17 mouse cellular contexts compared by ENCODE assay signal in genomic region chr9:18431687-18432086, GRCm38 (mm10). TPM values are rescaled to one million over a fixed set of nuclear protein-coding genes. Genes with fewer than 3 reads are reported as not detected.
A peak's percentile ranks its signal among the peaks of the same experiment; 100 is the strongest.
DNase-seq lines count a peak whose midpoint lies in the region; ATAC-seq and TF ChIP-seq lines count a peak whose summit lies in the region.
"Had no signal": no experiment of that assay in that cellular context is flagged by ENCODE, and none has a peak within 500 bp of the region (broad histone marks: within the 10 kb centered on the region; RNA-seq: fewer than 3 reads in every experiment).

No protein-coding gene starts in this region.

- H3K4me1 ChIP-seq in forebrain, postnatal 0 days (ENCODE audit: insufficient read depth), result no peaks in the 10 kb centered on the region
- no peaks in the 10 kb centered on the region for H3K4me1 ChIP-seq in forebrain, embryonic 11.5 days (replicated peaks; ENCODE audit: control insufficient read depth, insufficient read depth, low read length)
- H3K4me1 ChIP-seq: embryonic facial prominence, embryonic 13.5 days; megakaryocyte, embryonic 14.5 days; neural tube, embryonic 12.5 days had no signal

- 58% methylated on average over 10 of the region's 10 CpGs for WGBS in forebrain, postnatal 0 days
- WGBS in forebrain, embryonic 11.5 days, result 87% methylated on average over 10 of the region's 10 CpGs

- peak; percentile 14 for DNase-seq in forebrain, postnatal 0 days
- no peak for DNase-seq in forebrain, embryonic 11.5 days (ENCODE audit: low spot score)
- peak; percentile 1 for DNase-seq in lung, postnatal 14 days
- no peak for DNase-seq in lung, adult 18-20 months
- peak; percentile 5 for DNase-seq in brain, adult 2 months (ENCODE audit: low read depth, low spot score)
- DNase-seq in layer of hippocampus, postnatal 14 days (ENCODE audit: low spot score in 2 of 2), result peak; percentile 3 to 22
- DNase-seq in frontal cortex, postnatal 14 days (ENCODE audit: low spot score in 2 of 2), result no peak
- DNase-seq: kidney, postnatal 14 days; liver; spleen, adult 18-20 months; thymus, postnatal 25 days had no signal

- H3K9me3 ChIP-seq in forebrain, postnatal 0 days (ENCODE audit: low read length), result no peaks in the 10 kb centered on the region
- no peaks in the 10 kb centered on the region for H3K9me3 ChIP-seq in forebrain, embryonic 11.5 days (ENCODE audit: control insufficient read depth, low read length)
- H3K9me3 ChIP-seq: embryonic facial prominence, embryonic 13.5 days; neural tube, embryonic 12.5 days had no signal

- no peak overlapping the region for H3K9ac ChIP-seq in forebrain, postnatal 0 days
- H3K9ac ChIP-seq in forebrain, embryonic 11.5 days (ENCODE audit: low read length), result no peak overlapping the region
- H3K9ac ChIP-seq: embryonic facial prominence, embryonic 13.5 days; hindbrain, embryonic 14.5 days; neural tube, embryonic 12.5 days had no signal

- peak; percentile 36; the same call in 1 of the 2 replicates for ATAC-seq in forebrain, postnatal 0 days
- ATAC-seq in forebrain, embryonic 11.5 days (replicated peaks; ENCODE audit: low FRiP score), result no peak

- TF ChIP-seq CTCF in forebrain, postnatal 0 days (IDR thresholded peaks at IDR 0.05; ENCODE audit: low read depth), result no peak

- H3K4me2 ChIP-seq in forebrain, postnatal 0 days (ENCODE audit: low read depth), result no peak overlapping the region
- no peak overlapping the region for H3K4me2 ChIP-seq in forebrain, embryonic 11.5 days (ENCODE audit: low read depth, low read length, severe bottlenecking)
- H3K4me2 ChIP-seq: embryonic facial prominence, embryonic 13.5 days; hindbrain, embryonic 14.5 days; neural tube, embryonic 12.5 days had no signal

- no peaks in the 10 kb centered on the region for H3K27me3 ChIP-seq in forebrain, postnatal 0 days (ENCODE audit: insufficient read depth, low read length)
- no peaks in the 10 kb centered on the region for H3K27me3 ChIP-seq in forebrain, embryonic 11.5 days (ENCODE audit: control insufficient read depth, insufficient read depth, low read length)
- H3K27me3 ChIP-seq: embryonic facial prominence, embryonic 13.5 days; megakaryocyte, embryonic 14.5 days; neural tube, embryonic 12.5 days had no signal

- no peak overlapping the region for H3K27ac ChIP-seq in forebrain, postnatal 0 days (ENCODE audit: low read depth, low read length)
- H3K27ac ChIP-seq in forebrain, embryonic 11.5 days (ENCODE audit: low read depth, low read length), result no peak overlapping the region
- H3K27ac ChIP-seq: embryonic facial prominence, embryonic 13.5 days; hindbrain, embryonic 14.5 days; neural tube, embryonic 12.5 days had no signal

- no peak overlapping the region for H3K4me3 ChIP-seq in forebrain, postnatal 0 days (ENCODE audit: low read depth, low read length)
- H3K4me3 ChIP-seq in forebrain, embryonic 11.5 days (ENCODE audit: low read depth, low read length), result no peak overlapping the region
- H3K4me3 ChIP-seq: embryonic facial prominence, embryonic 13.5 days; megakaryocyte, embryonic 14.5 days; neural tube, embryonic 12.5 days had no signal

- no peaks in the 10 kb centered on the region for H3K36me3 ChIP-seq in forebrain, postnatal 0 days (ENCODE audit: insufficient read depth)
- H3K36me3 ChIP-seq in forebrain, embryonic 11.5 days (ENCODE audit: control insufficient read depth, insufficient read depth, low read length), result no peaks in the 10 kb centered on the region
- H3K36me3 ChIP-seq: embryonic facial prominence, embryonic 13.5 days; neural tube, embryonic 12.5 days had no signal

RNA-seq across cellular contexts. Expression of gene Mbd3l2, which starts 1.2 kb away (rescaled TPM):
- total RNA-seq in forebrain, postnatal 0 days (2014; rRNA removed), result not detected in 2 replicates
- 0.15 TPM in 1 of 2 replicates, not detected in the other for polyA plus RNA-seq in forebrain, postnatal 0 days (2015; fragmentation: Nextera tagmentation; extraction: Ambion mirVana)
- 0.12 TPM in 1 of 2 replicates, not detected in the other for polyA plus RNA-seq in forebrain, embryonic 11.5 days (2014; fragmentation: Nextera tagmentation; extraction: Ambion mirVana)
- total RNA-seq in layer of hippocampus, postnatal 14 days (2021), result not detected
- total RNA-seq: ES-E14; gastrocnemius, adult 8-10 months had no signal
- polyA plus RNA-seq: embryonic facial prominence, embryonic 13.5 days; neural tube, embryonic 12.5 days had no signal

RNA-seq across cellular contexts. Expression of gene Ubtfl1, which starts 27.5 kb away (rescaled TPM):
- not detected in 2 replicates for total RNA-seq in forebrain, postnatal 0 days (2014; rRNA removed)
- not detected in 2 replicates for polyA plus RNA-seq in forebrain, postnatal 0 days (2015; fragmentation: Nextera tagmentation; extraction: Ambion mirVana)
- polyA plus RNA-seq in forebrain, embryonic 11.5 days (2014; fragmentation: Nextera tagmentation; extraction: Ambion mirVana), result not detected in 2 replicates
- not detected for total RNA-seq in layer of hippocampus, postnatal 14 days (2021)
- total RNA-seq: gastrocnemius, adult 8-10 months had no signal
- polyA plus RNA-seq: embryonic facial prominence, embryonic 13.5 days; hindbrain, embryonic 14.5 days; neural tube, embryonic 12.5 days had no signal

RNA-seq across cellular contexts. Expression of gene Naalad2, which starts 28.9 kb away (rescaled TPM):
- 1.7 TPM in 2 replicates for total RNA-seq in forebrain, postnatal 0 days (2014; rRNA removed)
- polyA plus RNA-seq in forebrain, postnatal 0 days (2015; fragmentation: Nextera tagmentation; extraction: Ambion mirVana), result 0.55 and 0.86 TPM in 2 replicates
- 0.76 and 0.88 TPM in 2 replicates for polyA plus RNA-seq in forebrain, embryonic 11.5 days (2014; fragmentation: Nextera tagmentation; extraction: Ambion mirVana)
- total RNA-seq in layer of hippocampus, postnatal 14 days (2021), result 1 to 10 TPM in 1 of 2 experiments, under 1 TPM in 1; 0.79 to 1.4 TPM

RNA-seq across cellular contexts. Expression of gene Zfp558, which starts 46.4 kb away (rescaled TPM):
- total RNA-seq in forebrain, postnatal 0 days (2014; rRNA removed), result 39.6 and 60.1 TPM in 2 replicates
- polyA plus RNA-seq in forebrain, postnatal 0 days (2015; fragmentation: Nextera tagmentation; extraction: Ambion mirVana), result 22.8 and 26.0 TPM in 2 replicates
- 14.2 and 16.7 TPM in 2 replicates for polyA plus RNA-seq in forebrain, embryonic 11.5 days (2014; fragmentation: Nextera tagmentation; extraction: Ambion mirVana)
- total RNA-seq in layer of hippocampus, postnatal 14 days (2021), result 1 to 10 TPM; 3.5 to 3.8 TPM

RNA-seq across cellular contexts. Expression of gene Mbd3l1, which starts 46.5 kb away (rescaled TPM):
- total RNA-seq in forebrain, postnatal 0 days (2014; rRNA removed), result not detected in 2 replicates
- polyA plus RNA-seq in forebrain, postnatal 0 days (2015; fragmentation: Nextera tagmentation; extraction: Ambion mirVana), result not detected in 2 replicates
- polyA plus RNA-seq in forebrain, embryonic 11.5 days (2014; fragmentation: Nextera tagmentation; extraction: Ambion mirVana), result not detected in 2 replicates
- total RNA-seq in layer of hippocampus, postnatal 14 days (2021), result not detected
- total RNA-seq: ES-E14; gastrocnemius, adult 8-10 months had no signal
- polyA plus RNA-seq: embryonic facial prominence, embryonic 13.5 days; hindbrain, embryonic 14.5 days; neural tube, embryonic 12.5 days had no signal

Comparison
In these comparisons a context has a peak if more than half of its experiments do, and no peak if none do; other contexts are left out.
1. DNase-seq: peak in forebrain, postnatal 0 days (single experiment), lung, postnatal 14 days (single experiment), brain, adult 2 months (single experiment) and layer of hippocampus, postnatal 14 days (2 of 2); none in forebrain, embryonic 11.5 days (single experiment), lung, adult 18-20 months (0 of 2) and frontal cortex, postnatal 14 days (0 of 2).